Mouse (Mus musculus): ENCODE measurements around the gene Ssc5d.
"Not testable (repeated sequence)": the region's sequence is repeated elsewhere in the genome, so short reads cannot be mapped to it uniquely, and the experiment has no call there.

Ssc5d gene

GRCm38 (mm10) chr7:4925441-4926381, at the start of gene Ssc5d:
Ssc5d (plus strand) TSS chr7:4925785.
- no peak for ATAC-seq (ENCODE audit: insufficient number of reproducible peaks, low FRiP score, low TSS enrichment)

- ATAC-seq (ENCODE audit: insufficient number of reproducible peaks, low FRiP score, low TSS enrichment) = peak; percentile 100
Measured at GRCm38 (mm10) chr7:4876753-4877221, 48.8 kb upstream of the Ssc5d start, which contains the start of gene Isoc2a. Isoc2a (plus strand) TSS chr7:4877153.

- peak; percentile 47; the same call in 1 of the 2 replicates for ATAC-seq (ENCODE audit: insufficient number of reproducible peaks, low FRiP score, low TSS enrichment)
Measured at GRCm38 (mm10) chr7:4877226-4877625, 48.4 kb upstream of the Ssc5d start.

GRCm38 (mm10) chr7:4878186-4878585, 47.4 kb upstream of the Ssc5d start:
- ATAC-seq (ENCODE audit: insufficient number of reproducible peaks, low FRiP score, low TSS enrichment) = no peak

GRCm38 (mm10) chr7:4879036-4879435, 46.5 kb upstream of the Ssc5d start:
- not testable (repeated sequence) for ATAC-seq (ENCODE audit: insufficient number of reproducible peaks, low FRiP score, low TSS enrichment)

- no peak for ATAC-seq (ENCODE audit: insufficient number of reproducible peaks, low FRiP score, low TSS enrichment)
Measured at GRCm38 (mm10) chr7:4886680-4887079, 38.9 kb upstream of the Ssc5d start.

GRCm38 (mm10) chr7:4895186-4895585, 30.4 kb upstream of the Ssc5d start:
- ATAC-seq (ENCODE audit: insufficient number of reproducible peaks, low FRiP score, low TSS enrichment) = no peak

GRCm38 (mm10) chr7:4898851-4899648, 26.5 kb upstream of the Ssc5d start:
- ATAC-seq (ENCODE audit: insufficient number of reproducible peaks, low FRiP score, low TSS enrichment) = peak; percentile 61; the same call in 1 of the 2 replicates

- ATAC-seq (ENCODE audit: insufficient number of reproducible peaks, low FRiP score, low TSS enrichment) = no peak
Measured at GRCm38 (mm10) chr7:4899649-4900522, 25.7 kb upstream of the Ssc5d start.

- no peak for ATAC-seq (ENCODE audit: insufficient number of reproducible peaks, low FRiP score, low TSS enrichment)
Measured at GRCm38 (mm10) chr7:4900523-4900851, 25.1 kb upstream of the Ssc5d start.

- no peak for ATAC-seq (ENCODE audit: insufficient number of reproducible peaks, low FRiP score, low TSS enrichment)
Measured at GRCm38 (mm10) chr7:4901171-4901570, 24.4 kb upstream of the Ssc5d start.

- ATAC-seq (ENCODE audit: insufficient number of reproducible peaks, low FRiP score, low TSS enrichment) = no peak
Measured at GRCm38 (mm10) chr7:4902404-4902803, 23.2 kb upstream of the Ssc5d start.

GRCm38 (mm10) chr7:4906466-4906950, 19.1 kb upstream of the Ssc5d start, which contains the start of gene Gm36210:
Gm36210 (minus strand) TSS chr7:4906516.
- ATAC-seq (ENCODE audit: insufficient number of reproducible peaks, low FRiP score, low TSS enrichment) = no peak

- no peak for ATAC-seq (ENCODE audit: insufficient number of reproducible peaks, low FRiP score, low TSS enrichment)
Measured at GRCm38 (mm10) chr7:4911561-4911960, 14.0 kb upstream of the Ssc5d start.

- no peak for ATAC-seq (ENCODE audit: insufficient number of reproducible peaks, low FRiP score, low TSS enrichment)
Measured at GRCm38 (mm10) chr7:4912248-4912647, 13.3 kb upstream of the Ssc5d start.

GRCm38 (mm10) chr7:4915007-4915665, 10.4 kb upstream of the Ssc5d start, which contains the start of gene Zfp628:
Zfp628 (plus strand) TSS chr7:4915217.
- ATAC-seq (ENCODE audit: insufficient number of reproducible peaks, low FRiP score, low TSS enrichment) = peak; percentile 76

GRCm38 (mm10) chr7:4915669-4916416, 9.7 kb upstream of the Ssc5d start:
- no peak; the same call in 1 of the 2 replicates for ATAC-seq (ENCODE audit: insufficient number of reproducible peaks, low FRiP score, low TSS enrichment)

GRCm38 (mm10) chr7:4917494-4917893, 8.1 kb upstream of the Ssc5d start:
- ATAC-seq (ENCODE audit: insufficient number of reproducible peaks, low FRiP score, low TSS enrichment) = no peak
